Comparison of ENCODE assay signal across 18 mouse cellular contexts in the genomic region with DNA sequence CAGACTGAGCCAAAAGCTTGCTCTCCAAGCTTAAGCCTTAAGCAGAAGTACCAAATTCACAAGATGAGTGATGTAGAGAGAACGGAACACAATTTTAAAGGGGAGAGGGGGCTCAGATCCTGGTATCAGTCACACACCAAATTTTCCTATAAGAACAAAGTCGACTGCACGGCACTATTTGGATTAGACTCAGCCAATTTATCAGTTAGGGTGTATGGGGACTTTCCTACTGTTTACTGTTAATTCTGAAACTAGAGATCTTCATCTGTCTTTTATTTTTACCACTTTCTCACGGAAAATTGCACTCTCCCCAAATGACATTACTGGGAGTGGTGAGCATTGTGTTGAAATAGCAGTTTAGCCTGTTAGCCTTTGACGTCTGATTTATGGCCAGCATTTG.
"Had no signal": no experiment of that assay in that cellular context is flagged by ENCODE, and none has a peak within 500 bp of the region (broad histone marks: within the 10 kb centered on the region; RNA-seq: fewer than 3 reads in every experiment).

No protein-coding gene starts in this region.

- DNase-seq: lung, adult 18-20 months; lung, embryonic 14.5 days; lung, postnatal 10 days; lung, postnatal 4 days; midbrain, embryonic 14.5 days; retina, postnatal 1 day; right cerebral cortex, adult 18-20 months; right cerebral cortex, postnatal 25 days; right cerebral cortex, postnatal 4 days; spleen, adult 18-20 months; thymus, adult 2 months; thymus, postnatal 36 days had no signal

- H3K27ac ChIP-seq: midbrain, embryonic 10.5 days; midbrain, embryonic 12.5 days; neural tube, embryonic 13.5 days; neural tube, embryonic 15.5 days had no signal

- H3K4me3 ChIP-seq: midbrain, embryonic 10.5 days; midbrain, embryonic 12.5 days; myocyte; neural tube, embryonic 13.5 days; neural tube, embryonic 15.5 days had no signal

- H3K27me3 ChIP-seq: midbrain, embryonic 12.5 days; neural tube, embryonic 13.5 days; neural tube, embryonic 15.5 days had no signal

- H3K9ac ChIP-seq: lung, embryonic 14.5 days; midbrain, embryonic 12.5 days; neural tube, embryonic 13.5 days; neural tube, embryonic 15.5 days had no signal

- H3K36me3 ChIP-seq: midbrain, embryonic 12.5 days; neural tube, embryonic 13.5 days; neural tube, embryonic 15.5 days had no signal

- H3K4me2 ChIP-seq: lung, embryonic 14.5 days; midbrain, embryonic 12.5 days; neural tube, embryonic 13.5 days; neural tube, embryonic 15.5 days had no signal

- H3K9me3 ChIP-seq: midbrain, embryonic 10.5 days; midbrain, embryonic 12.5 days; neural tube, embryonic 13.5 days; neural tube, embryonic 15.5 days had no signal

- ATAC-seq: midbrain, embryonic 16.5 days had no signal

- H3K4me1 ChIP-seq: midbrain, embryonic 10.5 days; midbrain, embryonic 12.5 days; neural tube, embryonic 15.5 days had no signal
